Mouse (Mus musculus): ENCODE measurements at regions not wholly inside any gene's neighbourhood (a gene's known extent, or its start where the extent isn't known, plus 50 kb on each side); places are given as distances from the start of the nearest gene placed in this dataset.
"Not testable (repeated sequence)": the region's sequence is repeated elsewhere in the genome, so short reads cannot be mapped to it uniquely, and the experiment has no call there.

DNA sequence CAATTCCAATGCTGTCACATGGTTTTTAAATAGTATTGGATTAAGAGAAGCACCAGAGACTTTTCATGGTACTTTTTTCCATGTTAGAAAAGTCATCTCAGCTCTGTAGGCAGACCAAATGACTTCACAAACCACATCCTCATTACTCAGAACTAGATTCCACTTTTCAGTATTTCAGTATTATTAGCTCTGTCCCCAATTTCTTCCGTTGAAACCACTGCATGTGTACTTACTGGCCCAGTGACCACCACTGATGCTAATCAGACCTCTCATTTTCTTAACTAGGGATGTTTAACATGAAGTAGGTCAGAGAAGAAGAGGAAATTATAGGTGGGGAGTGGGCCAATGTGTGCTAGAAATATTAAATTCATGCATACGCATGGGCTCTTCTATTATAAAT is 326.2 kb downstream of the Car8 start:
- Histone ChIP-seq H3K9me3 (no peaks in the 10 kb centered on the region), H3K36me3 (no peaks in the 10 kb centered on the region), H3K4me2 (replicated peaks) (no peak overlapping the region), H3K9ac (no peak overlapping the region), H3K27me3 (no peaks in the 10 kb centered on the region), H3K4me3 (no peak overlapping the region), H3K4me1 (no peaks in the 10 kb centered on the region), H3K27ac (no peak overlapping the region)
- no peak for ATAC-seq (ENCODE audit: insufficient number of reproducible peaks, insufficient read depth, low FRiP score, low TSS enrichment)
- 89% methylated on average over 2 of the region's 2 CpGs for WGBS

- ATAC-seq (ENCODE audit: insufficient number of reproducible peaks, insufficient read depth, low FRiP score, low TSS enrichment), result no peak
- Histone ChIP-seq H3K4me2 (replicated peaks) (no peak overlapping the region), H3K27me3 (no peaks in the 10 kb centered on the region), H3K9me3 (no peaks in the 10 kb centered on the region), H3K4me3 (no peak overlapping the region), H3K9ac (no peak overlapping the region), H3K27ac (no peak overlapping the region), H3K36me3 (no peaks in the 10 kb centered on the region), H3K4me1 (no peaks in the 10 kb centered on the region)
- WGBS, result 52% methylated on average over 1 of the region's 1 CpGs
Observed at GRCm38 (mm10) chr4:7903130-7903529, 335.7 kb downstream of the Car8 start.

GRCm38 (mm10) chr4:7894914-7895313 is 343.9 kb downstream of the Car8 start:
- no peaks in the 10 kb centered on the region for H3K27me3 ChIP-seq
- no peaks in the 10 kb centered on the region for H3K4me1 ChIP-seq
- 90% methylated on average over 4 of the region's 4 CpGs for WGBS
- no peak overlapping the region for H3K27ac ChIP-seq
- no peak overlapping the region for H3K4me3 ChIP-seq
- H3K4me2 ChIP-seq (replicated peaks), result no peak overlapping the region
- H3K9ac ChIP-seq, result no peak overlapping the region
- no peak for ATAC-seq (ENCODE audit: insufficient number of reproducible peaks, insufficient read depth, low FRiP score, low TSS enrichment)
- H3K9me3 ChIP-seq, result no peaks in the 10 kb centered on the region
- no peaks in the 10 kb centered on the region for H3K36me3 ChIP-seq

DNA sequence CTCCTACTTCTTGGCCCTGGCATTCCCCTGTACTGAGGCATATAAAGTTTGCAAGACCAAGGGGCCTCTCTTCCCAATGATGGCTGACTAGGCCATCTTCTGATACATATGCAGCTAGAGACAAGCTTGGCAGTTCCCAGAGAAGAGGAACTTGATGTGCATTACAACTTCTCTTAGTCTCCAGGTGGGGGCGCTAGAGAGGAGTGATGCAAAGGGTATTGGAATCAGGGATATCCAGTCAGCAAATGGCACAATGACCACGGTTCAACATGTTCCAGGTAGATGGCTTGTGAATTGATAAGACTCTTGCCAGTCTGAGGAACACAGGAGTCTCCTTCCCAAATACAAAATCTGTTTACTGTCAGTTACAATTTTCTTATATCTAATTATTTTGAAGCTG is 347.7 kb downstream of the Car8 start:
- no peaks in the 10 kb centered on the region for H3K4me1 ChIP-seq
- no peak for ATAC-seq (ENCODE audit: insufficient number of reproducible peaks, insufficient read depth, low FRiP score, low TSS enrichment)
- no peak overlapping the region for H3K4me2 ChIP-seq (replicated peaks)
- H3K27me3 ChIP-seq, result no peaks in the 10 kb centered on the region
- no peak overlapping the region for H3K27ac ChIP-seq
- H3K9ac ChIP-seq, result no peak overlapping the region
- H3K36me3 ChIP-seq, result no peaks in the 10 kb centered on the region
- no peak overlapping the region for H3K4me3 ChIP-seq
- no peaks in the 10 kb centered on the region for H3K9me3 ChIP-seq
- WGBS, result 81% methylated on average over 2 of the region's 2 CpGs

DNA sequence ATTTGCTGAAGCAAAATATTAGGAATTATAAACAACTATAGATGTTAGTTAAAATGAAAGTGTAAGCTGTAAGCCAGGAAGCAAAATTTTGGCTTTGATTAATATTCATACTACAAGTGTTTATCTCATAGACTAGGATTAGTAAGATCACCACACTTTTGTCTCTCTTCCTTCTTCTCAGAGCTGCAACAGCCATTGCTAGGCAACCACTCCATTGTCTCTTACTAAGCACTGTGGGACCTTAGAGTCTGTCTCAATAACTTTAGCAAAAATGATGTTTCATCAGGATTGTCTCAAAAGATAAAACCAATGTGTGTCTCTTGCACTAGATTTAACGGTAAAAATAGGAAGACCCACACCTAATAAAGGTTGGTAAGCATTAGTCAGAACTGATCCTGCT is 384.3 kb downstream of the Car8 start:
- WGBS, result 85% methylated on average over 1 of the region's 1 CpGs
- Histone ChIP-seq H3K4me3 (no peak overlapping the region), H3K9ac (no peak overlapping the region), H3K27ac (no peak overlapping the region), H3K9me3 (no peaks in the 10 kb centered on the region), H3K36me3 (no peaks in the 10 kb centered on the region), H3K27me3 (no peaks in the 10 kb centered on the region), H3K4me2 (replicated peaks) (no peak overlapping the region), H3K4me1 (peaks cover 4% of the 10 kb centered on the region; the same call in 1 of the 2 replicates)
- no peak for ATAC-seq (ENCODE audit: insufficient number of reproducible peaks, insufficient read depth, low FRiP score, low TSS enrichment)

GRCm38 (mm10) chr4:7853121-7853782 is 385.6 kb downstream of the Car8 start:
- H3K9me3 ChIP-seq, result no peaks in the 10 kb centered on the region
- no peaks in the 10 kb centered on the region for H3K27me3 ChIP-seq
- no peak overlapping the region for H3K4me2 ChIP-seq (replicated peaks)
- H3K4me1 ChIP-seq, result peaks cover 4% of the 10 kb centered on the region; the same call in 1 of the 2 replicates
- H3K36me3 ChIP-seq, result no peaks in the 10 kb centered on the region
- no peak overlapping the region for H3K4me3 ChIP-seq
- H3K27ac ChIP-seq, result no peak overlapping the region
- H3K9ac ChIP-seq, result no peak overlapping the region
- WGBS, result 37% methylated on average over 1 of the region's 1 CpGs
- no peak for ATAC-seq (ENCODE audit: insufficient number of reproducible peaks, insufficient read depth, low FRiP score, low TSS enrichment)

DNA sequence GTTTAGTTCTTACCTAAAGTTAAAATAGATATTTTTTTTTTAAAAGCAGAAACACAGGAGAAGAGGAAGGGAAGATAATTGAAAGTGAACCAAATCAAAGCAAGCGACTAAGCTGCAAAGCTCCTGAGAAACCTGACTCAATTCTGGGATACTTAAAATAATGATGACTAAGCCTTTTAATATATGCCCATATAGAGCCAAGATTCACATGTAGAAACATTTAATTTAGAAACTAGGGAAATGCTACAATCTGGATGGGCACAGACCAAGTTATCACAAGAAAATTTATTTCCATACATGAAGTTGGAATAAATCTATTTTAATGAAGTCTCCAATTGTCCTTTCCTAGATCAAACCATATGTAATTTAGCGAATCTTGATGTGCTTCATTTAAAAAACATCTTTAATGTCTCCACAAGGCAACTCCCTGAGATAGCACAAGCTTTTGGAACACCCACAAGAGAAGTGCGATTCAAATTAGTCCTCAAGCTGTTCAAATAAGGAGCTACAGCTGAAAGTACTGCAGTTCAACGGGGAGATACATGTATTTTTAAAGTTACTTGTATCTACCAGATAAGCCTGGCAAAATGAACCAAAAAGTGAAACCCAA is 386.7 kb downstream of the Car8 start:
- no peak overlapping the region for H3K4me3 ChIP-seq
- peaks cover 4% of the 10 kb centered on the region; the same call in 1 of the 2 replicates for H3K4me1 ChIP-seq
- no peaks in the 10 kb centered on the region for H3K36me3 ChIP-seq
- H3K4me2 ChIP-seq (replicated peaks), result no peak overlapping the region
- no peaks in the 10 kb centered on the region for H3K27me3 ChIP-seq
- no peak overlapping the region for H3K27ac ChIP-seq
- no peaks in the 10 kb centered on the region for H3K9me3 ChIP-seq
- no peak overlapping the region for H3K9ac ChIP-seq
- 86% methylated on average over 4 of the region's 4 CpGs for WGBS
- no peak for ATAC-seq (ENCODE audit: insufficient number of reproducible peaks, insufficient read depth, low FRiP score, low TSS enrichment)

DNA sequence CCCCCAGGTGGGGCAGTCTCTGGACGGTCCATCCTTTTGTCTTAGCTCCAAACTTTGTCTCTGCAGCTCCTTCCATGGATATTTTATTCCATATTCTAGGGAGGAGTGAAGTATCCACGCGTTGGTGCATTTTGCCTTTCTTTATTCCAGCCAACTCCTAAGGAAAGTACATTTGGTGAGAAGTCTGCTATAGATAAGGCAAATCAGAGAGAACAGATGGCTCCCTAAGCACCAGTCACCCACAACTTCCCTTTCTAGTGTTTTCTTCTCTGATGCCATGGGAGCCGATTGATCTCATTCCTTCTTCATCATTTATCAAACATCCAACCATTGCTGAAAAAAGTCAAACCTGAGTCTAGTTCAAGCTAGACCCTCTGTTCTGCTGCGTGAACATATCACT is 391.4 kb downstream of the Car8 start:
- Histone ChIP-seq H3K4me1 (no peaks in the 10 kb centered on the region), H3K4me2 (replicated peaks) (no peak overlapping the region), H3K27me3 (no peaks in the 10 kb centered on the region), H3K9ac (no peak overlapping the region), H3K36me3 (no peaks in the 10 kb centered on the region), H3K9me3 (no peaks in the 10 kb centered on the region), H3K27ac (no peak overlapping the region), H3K4me3 (no peak overlapping the region)
- no peak for ATAC-seq (ENCODE audit: insufficient number of reproducible peaks, insufficient read depth, low FRiP score, low TSS enrichment)
- 87% methylated on average over 5 of the region's 5 CpGs for WGBS

DNA sequence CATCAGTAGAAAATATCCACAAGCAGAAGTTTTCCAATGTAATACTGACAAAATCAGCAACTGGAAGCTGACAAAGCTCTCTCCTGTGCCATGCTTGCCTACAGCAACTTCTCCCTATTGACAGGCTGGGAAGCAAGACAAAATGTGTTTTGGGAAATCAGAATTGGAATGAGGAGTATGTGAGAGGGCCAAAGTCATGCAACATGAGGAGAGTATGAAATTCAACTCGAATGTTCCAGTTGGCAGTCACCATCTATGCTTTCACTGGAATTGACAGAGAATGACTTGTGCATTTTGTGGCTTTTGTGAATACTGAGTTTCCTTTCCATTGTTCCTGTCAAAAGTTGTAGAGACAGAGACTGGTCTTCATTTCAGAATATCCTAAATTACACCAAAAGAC is 409.7 kb downstream of the Car8 start:
- no peak for ATAC-seq (ENCODE audit: insufficient number of reproducible peaks, insufficient read depth, low FRiP score, low TSS enrichment)
- H3K9ac ChIP-seq, result no peak overlapping the region
- no peaks in the 10 kb centered on the region for H3K4me1 ChIP-seq
- no peak overlapping the region for H3K4me2 ChIP-seq (replicated peaks)
- no peak overlapping the region for H3K4me3 ChIP-seq
- H3K27ac ChIP-seq, result 0 out of 2 replicates have a peak overlapping the region, but pooled peaks have one; percentile 17
- 49% methylated on average over 1 of the region's 1 CpGs for WGBS
- H3K27me3 ChIP-seq, result no peaks in the 10 kb centered on the region
- no peaks in the 10 kb centered on the region for H3K36me3 ChIP-seq
- no peaks in the 10 kb centered on the region for H3K9me3 ChIP-seq

GRCm38 (mm10) chr4:7819847-7820246 is 419.0 kb downstream of the Car8 start:
- Histone ChIP-seq H3K4me3 (no peak overlapping the region), H3K9me3 (no peaks in the 10 kb centered on the region), H3K9ac (no peak overlapping the region), H3K27me3 (no peaks in the 10 kb centered on the region), H3K36me3 (no peaks in the 10 kb centered on the region), H3K4me2 (replicated peaks) (no peak overlapping the region), H3K4me1 (no peaks in the 10 kb centered on the region), H3K27ac (no peak overlapping the region)
- no peak for ATAC-seq (ENCODE audit: insufficient number of reproducible peaks, insufficient read depth, low FRiP score, low TSS enrichment)

DNA sequence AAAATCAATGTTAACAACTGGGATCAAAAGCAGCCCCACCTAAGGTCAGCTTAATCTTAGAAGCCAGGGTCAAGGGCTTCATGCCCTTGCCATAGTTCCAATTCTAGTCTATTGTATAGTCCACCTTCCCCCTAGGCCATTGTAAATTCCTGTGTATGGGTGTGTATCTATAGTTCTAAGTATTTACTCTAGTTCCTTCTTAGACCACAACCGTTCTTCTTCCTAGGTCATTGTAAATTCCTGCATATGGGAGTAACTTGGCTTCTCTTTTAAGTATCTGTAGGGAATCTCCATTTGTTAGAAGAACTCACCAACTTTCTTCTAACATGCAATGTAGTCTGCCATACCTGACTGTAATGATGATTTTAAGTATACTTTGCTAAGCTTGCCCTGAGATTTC is 461.1 kb downstream of the Car8 start:
- not testable (repeated sequence) for H3K27ac ChIP-seq; H3K27me3 ChIP-seq; H3K9ac ChIP-seq; H3K4me1 ChIP-seq; H3K36me3 ChIP-seq; H3K4me2 ChIP-seq (replicated peaks); H3K4me3 ChIP-seq; H3K9me3 ChIP-seq; ATAC-seq (ENCODE audit: insufficient number of reproducible peaks, insufficient read depth, low FRiP score, low TSS enrichment)
- WGBS, result 91% methylated on average over 1 of the region's 1 CpGs

DNA sequence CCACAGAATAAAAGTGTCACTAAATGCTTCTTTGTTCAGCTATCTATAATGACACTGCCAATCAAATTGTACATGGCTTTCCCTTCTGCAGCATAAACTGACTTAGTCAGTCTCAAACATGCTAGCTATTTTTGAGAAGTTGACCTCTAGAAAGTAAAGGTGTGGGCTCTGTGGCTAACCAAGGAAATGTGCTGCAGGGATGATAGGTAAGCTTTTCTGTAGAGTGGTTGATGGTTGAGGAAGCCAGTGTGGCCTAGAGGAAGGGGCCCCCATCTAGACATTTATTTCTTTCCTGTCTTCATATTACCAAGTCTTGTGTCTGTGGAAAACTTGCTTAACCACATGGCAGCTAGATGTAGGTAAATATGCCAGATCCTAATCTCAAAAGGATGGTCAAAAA is 483.4 kb downstream of the Car8 start:
- no peaks in the 10 kb centered on the region for H3K27me3 ChIP-seq
- H3K4me1 ChIP-seq, result no peaks in the 10 kb centered on the region
- no peak overlapping the region for H3K4me3 ChIP-seq
- no peak overlapping the region for H3K9ac ChIP-seq
- no peaks in the 10 kb centered on the region for H3K9me3 ChIP-seq
- no peak for ATAC-seq (ENCODE audit: insufficient number of reproducible peaks, insufficient read depth, low FRiP score, low TSS enrichment)
- no peak overlapping the region for H3K27ac ChIP-seq
- H3K4me2 ChIP-seq (replicated peaks), result no peak overlapping the region
- H3K36me3 ChIP-seq, result no peaks in the 10 kb centered on the region

Measured in embryonic facial prominence, embryonic 12.5 days (tissue).